Mouse (Mus musculus): ENCODE results near the gene Acot9. TPM values are rescaled to one million over a fixed set of nuclear protein-coding genes. Genes with fewer than 3 reads are reported as not detected.

Gene Acot9
- polyA plus RNA-seq, 1 experiment from 2014 or later = 17.3 TPM

Other genes with a start within 250 kb of the Acot9 start
- gene Magea5, start 199.3 kb upstream of the Acot9 start, polyA plus RNA-seq (2014; fragmentation: Nextera tagmentation; extraction: Ambion mirVana) = not detected in 2 replicates
- not detected in 2 replicates for gene Magea1, start 172.7 kb upstream of the Acot9 start, polyA plus RNA-seq (2014; fragmentation: Nextera tagmentation; extraction: Ambion mirVana)
- gene Magea2, start 168.8 kb upstream of the Acot9 start, polyA plus RNA-seq (2014; fragmentation: Nextera tagmentation; extraction: Ambion mirVana) = not detected in 2 replicates
- gene Cldn34b2, start 134.0 kb upstream of the Acot9 start, polyA plus RNA-seq (2014; fragmentation: Nextera tagmentation; extraction: Ambion mirVana) = not detected in 2 replicates
- gene Sat1, start 46.0 kb upstream of the Acot9 start, polyA plus RNA-seq (2014; fragmentation: Nextera tagmentation; extraction: Ambion mirVana) = 64.3 and 65.1 TPM in 2 replicates
- gene Prdx4, start 78.3 kb downstream of the Acot9 start, polyA plus RNA-seq (2014; fragmentation: Nextera tagmentation; extraction: Ambion mirVana) = 229 and 239 TPM in 2 replicates